Mouse (Mus musculus) cerebral cortex, adult 2 months (tissue): ENCODE measurements around the gene Sh3kbp1.

Experiments
- WGBS: fragments of 180-500 bp; shearing (Covaris S2); methylation state at CpG from one replicate; pipeline ENCODE4 v1.1.7; 2018; 5-methylcytosine and 5-hydroxymethylcytosine counted together

The Sh3kbp1 gene

GRCm38 (mm10) chrX:159626907-159627587, at the start of gene Sh3kbp1:
Gene Sh3kbp1 (plus strand): TSS chrX:159627272.
- 6% methylated on average over 36 of the region's 60 CpGs for WGBS

DNA sequence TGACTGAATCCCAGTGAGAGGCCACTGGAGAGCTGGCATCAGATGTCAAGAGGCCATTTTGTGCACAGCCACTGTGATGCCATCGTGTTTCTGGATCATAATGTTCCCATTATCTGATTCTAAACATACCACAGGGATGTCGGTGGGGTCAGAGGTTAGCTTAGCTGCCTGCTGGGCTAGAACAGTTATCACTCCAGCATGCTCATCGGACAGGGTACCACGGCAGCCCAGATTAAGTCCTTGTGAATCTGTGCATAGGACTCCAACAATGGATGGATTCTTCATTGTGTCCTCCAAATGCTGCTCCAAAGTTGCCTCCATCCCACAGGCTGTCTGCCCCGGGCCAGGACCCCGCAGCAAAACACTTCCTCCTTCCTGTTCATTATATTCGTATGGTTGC, 42.3 kb upstream of the Sh3kbp1 start:
- 81% methylated on average over 7 of the region's 7 CpGs for WGBS

GRCm38 (mm10) chrX:159591633-159592032, 35.4 kb upstream of the Sh3kbp1 start:
- 64% methylated on average over 1 of the region's 1 CpGs for WGBS

- 67% methylated on average over 1 of the region's 1 CpGs for WGBS
Observed at GRCm38 (mm10) chrX:159597502-159597901, 29.6 kb upstream of the Sh3kbp1 start.

- 79% methylated on average over 2 of the region's 2 CpGs for WGBS
Observed at GRCm38 (mm10) chrX:159604832-159605231, 22.2 kb upstream of the Sh3kbp1 start.

DNA sequence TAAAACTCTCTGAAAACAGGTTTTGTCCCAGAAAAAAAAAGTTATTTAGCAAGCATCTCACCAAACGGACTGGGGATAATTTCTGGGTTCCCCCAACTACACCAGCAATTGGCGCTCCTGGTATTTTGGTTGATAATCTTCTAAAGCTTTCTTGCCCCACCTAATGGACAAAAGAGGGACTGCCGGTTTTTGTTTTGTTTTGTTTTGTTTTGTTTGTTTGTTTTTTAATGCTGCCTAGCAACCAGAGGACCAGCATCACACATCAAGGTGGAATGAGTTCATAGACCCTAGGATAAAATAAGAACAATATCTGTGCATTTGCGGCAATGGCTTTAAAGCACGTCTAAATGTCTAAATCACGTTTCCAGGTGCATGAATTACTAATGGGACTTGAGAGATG, 20.1 kb upstream of the Sh3kbp1 start:
- 42% methylated on average over 6 of the region's 6 CpGs for WGBS

DNA sequence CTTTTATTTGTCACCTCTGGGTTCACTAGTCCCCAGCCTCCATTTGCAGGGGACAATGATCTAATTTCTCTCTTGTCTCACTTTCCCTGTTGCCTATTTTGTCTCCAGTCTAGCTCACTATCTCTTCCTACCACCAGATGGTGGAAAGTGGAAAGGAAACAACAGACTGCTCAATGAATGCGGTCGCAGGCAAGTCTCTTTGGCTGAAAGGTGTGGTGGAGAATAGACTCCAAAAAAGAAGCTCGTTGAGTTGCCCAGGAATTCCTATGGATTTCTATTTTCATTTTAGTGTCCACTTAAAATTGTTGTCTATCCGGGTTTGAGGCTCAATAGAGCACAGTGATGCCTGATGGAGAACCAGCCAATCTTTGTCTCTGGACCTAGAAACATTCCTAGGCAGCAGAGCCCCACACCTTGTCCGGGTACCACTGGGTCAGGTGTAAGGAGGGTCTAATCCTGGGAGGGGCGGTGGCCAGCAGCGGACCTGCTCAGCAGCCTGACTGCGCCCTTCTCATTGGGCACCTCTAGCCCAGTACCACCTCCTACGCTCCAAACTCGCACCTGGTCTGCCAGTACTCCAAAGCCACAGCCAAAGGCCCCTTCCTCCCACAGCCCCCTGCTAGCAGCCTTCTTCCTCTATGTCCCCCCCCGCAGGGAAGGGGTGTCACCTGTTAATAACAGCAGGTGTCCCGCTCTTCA, 715 bp upstream of the Sh3kbp1 start:
- WGBS, result 3% methylated on average over 12 of the region's 12 CpGs

- 2% methylated on average over 51 of the region's 56 CpGs for WGBS
Observed at GRCm38 (mm10) chrX:159627588-159628566, 805 bp downstream of the Sh3kbp1 start.

- WGBS, result 23% methylated on average over 4 of the region's 4 CpGs
Observed at GRCm38 (mm10) chrX:159628629-159629028, 1.6 kb downstream of the Sh3kbp1 start.

DNA sequence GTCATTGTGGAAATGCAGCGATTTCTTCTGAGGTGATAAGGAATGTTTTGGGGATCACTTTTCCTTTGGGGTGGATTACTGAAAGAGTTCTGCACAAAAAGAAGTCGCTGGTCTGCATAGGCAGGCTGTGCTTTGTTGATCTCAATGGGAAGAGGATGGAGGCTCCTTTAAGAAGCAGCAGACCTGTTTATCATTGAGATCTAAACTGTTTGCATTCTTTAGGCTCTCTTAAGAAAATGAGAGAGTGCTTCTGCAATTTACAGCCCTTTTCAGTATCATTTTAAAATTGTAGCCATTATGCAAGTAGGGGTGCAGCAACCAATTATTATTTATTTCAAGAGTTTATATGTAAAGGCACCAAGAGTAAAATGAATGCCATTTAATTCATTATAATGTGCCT, 2.1 kb downstream of the Sh3kbp1 start:
- 48% methylated on average over 2 of the region's 2 CpGs for WGBS

- 78% methylated on average over 4 of the region's 4 CpGs for WGBS
Observed at GRCm38 (mm10) chrX:159638500-159639227, 11.6 kb downstream of the Sh3kbp1 start.

DNA sequence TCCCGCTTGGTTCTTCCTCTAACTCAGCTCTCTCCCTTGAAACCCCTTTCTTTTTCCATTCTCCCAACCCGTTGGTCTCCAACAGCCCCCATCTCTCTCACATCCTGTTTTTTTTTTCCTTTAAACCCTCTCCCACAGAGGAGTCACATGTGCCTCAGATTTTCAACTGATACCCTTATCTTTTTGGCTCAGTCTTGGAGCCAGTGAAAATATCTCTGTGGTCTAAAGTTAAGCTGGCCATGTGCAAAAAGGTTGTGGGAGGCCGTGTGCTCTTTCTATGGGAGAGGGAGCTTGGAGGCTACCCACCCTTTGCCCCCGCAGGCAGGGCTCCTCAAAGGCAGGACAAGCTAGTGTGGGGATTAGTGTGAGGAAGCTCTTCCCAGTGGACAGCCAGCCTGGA, 12.9 kb downstream of the Sh3kbp1 start:
- 67% methylated on average over 4 of the region's 4 CpGs for WGBS

DNA sequence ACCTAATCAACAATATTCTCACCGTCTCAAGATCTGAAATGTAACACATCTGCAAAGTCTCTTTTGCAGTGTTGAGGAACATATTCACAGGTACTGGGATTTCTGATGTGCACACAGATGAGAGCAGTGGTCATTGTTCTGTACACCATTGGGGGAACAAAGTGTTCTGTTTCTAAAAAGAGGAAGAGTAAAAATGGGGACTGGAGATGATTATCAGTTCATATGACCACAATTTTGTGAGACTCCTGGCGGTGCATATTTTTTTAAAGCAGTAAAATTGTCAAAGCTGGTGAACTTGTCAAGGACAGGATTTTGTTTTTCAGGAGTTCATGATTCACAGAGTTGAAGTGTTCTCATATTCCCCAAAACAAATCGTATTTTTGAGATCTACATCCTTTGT, 18.2 kb downstream of the Sh3kbp1 start:
- WGBS, result 90% methylated on average over 3 of the region's 3 CpGs

DNA sequence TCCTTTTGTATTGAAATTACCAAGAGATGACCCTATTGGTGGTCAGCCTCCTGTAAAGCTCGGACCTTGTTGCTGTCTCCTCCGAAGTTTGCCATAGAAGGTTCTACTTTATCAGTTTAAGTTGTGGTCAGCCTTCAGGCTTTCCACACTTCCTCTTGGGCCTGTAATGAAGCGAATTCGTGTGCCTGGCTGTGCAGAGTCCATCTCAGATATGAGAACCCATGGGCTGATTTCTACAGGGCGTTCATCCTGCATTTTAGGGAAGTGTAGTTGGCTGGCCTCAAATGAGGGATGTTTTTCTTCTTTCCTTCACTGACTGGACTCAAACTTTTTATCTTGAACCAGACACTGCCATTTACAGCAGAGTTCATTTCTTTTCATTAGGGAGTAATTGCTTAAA, 20.5 kb downstream of the Sh3kbp1 start:
- 94% methylated on average over 5 of the region's 5 CpGs for WGBS

GRCm38 (mm10) chrX:159648598-159648997, 21.5 kb downstream of the Sh3kbp1 start:
- WGBS, result 72% methylated on average over 3 of the region's 3 CpGs

GRCm38 (mm10) chrX:159650130-159650678, 23.1 kb downstream of the Sh3kbp1 start:
- WGBS, result 31% methylated on average over 11 of the region's 11 CpGs

- 58% methylated on average over 6 of the region's 6 CpGs for WGBS
Observed at GRCm38 (mm10) chrX:159650727-159651126, 23.7 kb downstream of the Sh3kbp1 start.

DNA sequence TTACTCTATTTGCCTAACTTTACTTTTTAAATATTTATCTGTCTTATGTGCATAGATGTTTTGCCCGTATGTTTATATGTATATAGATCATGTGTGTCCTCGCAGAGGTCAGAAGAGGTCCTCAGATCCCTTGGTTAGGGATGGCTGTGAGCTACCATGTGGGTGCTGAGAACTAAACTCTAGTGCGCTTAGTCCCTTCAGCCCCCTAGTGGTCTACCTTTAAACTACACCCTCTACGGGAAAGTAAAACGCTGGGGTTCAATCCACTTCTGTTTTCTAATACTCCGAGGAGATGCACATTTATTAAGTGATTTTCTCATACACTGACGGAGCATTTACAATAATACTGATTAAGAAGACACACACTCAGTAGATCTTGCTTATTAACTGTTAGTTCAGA, 44.3 kb downstream of the Sh3kbp1 start:
- 96% methylated on average over 7 of the region's 7 CpGs for WGBS

DNA sequence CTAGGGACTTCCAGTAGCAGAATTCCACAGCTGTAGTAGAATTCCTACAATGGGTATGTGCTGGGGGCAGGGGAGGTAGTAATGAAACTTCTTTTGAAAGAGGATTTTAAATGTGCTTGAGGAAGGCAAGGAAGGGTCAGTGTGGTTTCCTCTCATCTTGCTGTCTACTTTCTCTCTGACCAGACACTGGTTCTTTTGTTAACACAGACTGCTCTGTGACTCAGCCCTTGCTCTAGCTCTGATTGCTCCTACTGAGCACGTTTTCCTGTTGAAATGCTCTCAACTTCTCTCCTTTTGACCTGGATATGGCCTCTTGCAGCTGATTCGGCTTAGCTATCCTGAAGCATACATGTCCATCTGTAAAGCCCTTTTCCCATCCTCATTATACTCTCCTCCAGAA, 45.4 kb downstream of the Sh3kbp1 start:
- WGBS, result 39% methylated on average over 2 of the region's 2 CpGs

GRCm38 (mm10) chrX:159676242-159676641, 49.2 kb downstream of the Sh3kbp1 start:
- WGBS, result 21% methylated on average over 2 of the region's 2 CpGs
